Comparison of ENCODE assay signal across 7 mouse cellular contexts in genomic region chr4:145545106-145545505, GRCm38 (mm10). TPM values are rescaled to one million over a fixed set of nuclear protein-coding genes. Genes with fewer than 3 reads are reported as not detected.
"Had no signal": no experiment of that assay in that cellular context is flagged by ENCODE, and none has a peak within 500 bp of the region (broad histone marks: within the 10 kb centered on the region; RNA-seq: fewer than 3 reads in every experiment).

No protein-coding gene starts in this region.

RNA-seq across cellular contexts. Expression of gene Zfp990, which starts 34.5 kb away (rescaled TPM):
- polyA plus RNA-seq: lung, embryonic 16.5 days; midbrain, embryonic 10.5 days; midbrain, embryonic 12.5 days; midbrain, embryonic 14.5 days; neural tube, embryonic 13.5 days; small intestine, adult 2 months; stomach, embryonic 14.5 days had no signal

RNA-seq across cellular contexts. Expression of gene Gm13212, which starts 39.9 kb away (rescaled TPM):
- polyA plus RNA-seq: small intestine, adult 2 months had no signal
